Mouse (Mus musculus) adrenal gland, adult 8-10 months (tissue): ENCODE measurements around the gene Ankrd1. TPM values are rescaled to one million over a fixed set of nuclear protein-coding genes. Genes with fewer than 3 reads are reported as not detected.
A peak's percentile ranks its signal among the peaks of the same experiment; 100 is the strongest.

ENCODE experiments used
- DNase-seq: peaks from one replicate; pipeline ENCODE4 v3.0.0; 2022
- total RNA-seq, 4 experiments: library from RNA; stranded (reverse); gene quantifications; 2 replicates each; pipeline ENCODE4 v1.2.4; 2022

Ankrd1 gene
- total RNA-seq, 4 experiments from 2014 or later: not detected

- DNase-seq: no peak
Measured at GRCm38 (mm10) chr19:36109318-36109944, 10.5 kb downstream of the Ankrd1 start.

- DNase-seq: no peak
Measured at GRCm38 (mm10) chr19:36103909-36104308, 16.0 kb downstream of the Ankrd1 start.

- DNase-seq: no peak
Measured at GRCm38 (mm10) chr19:36098916-36099315, 21.0 kb downstream of the Ankrd1 start.

- no peak for DNase-seq
Measured at GRCm38 (mm10) chr19:36098265-36098664, 21.6 kb downstream of the Ankrd1 start.

- DNase-seq: no peak
Measured at GRCm38 (mm10) chr19:36097194-36097593, 22.7 kb downstream of the Ankrd1 start.

- DNase-seq: no peak
Measured at GRCm38 (mm10) chr19:36090781-36091180, 29.1 kb downstream of the Ankrd1 start.

GRCm38 (mm10) chr19:36083262-36084225 lies 36.4 kb downstream of the Ankrd1 start, which contains the start of gene Rpp30:
Gene Rpp30, plus strand, starts transcription at chr19:36083716.
- DNase-seq: peak; percentile 77

GRCm38 (mm10) chr19:36082606-36083261 lies 37.2 kb downstream of the Ankrd1 start:
- no peak for DNase-seq

- DNase-seq: no peak
Measured at GRCm38 (mm10) chr19:36062801-36063529, 56.9 kb downstream of the Ankrd1 start.

Other genes starting within 250 kb of the Ankrd1 start
- gene Htr7, start 62.6 kb downstream of the Ankrd1 start, total RNA-seq: under 1 TPM in 1 of 4 experiments, not detected in 3; 0.16 TPM
- gene Rpp30, start 36.4 kb downstream of the Ankrd1 start, total RNA-seq: 10 to 100 TPM; 12.4 to 19.2 (median 18.3) TPM
- 10 to 100 TPM; 24.5 to 36.5 (median 31.8) TPM for gene Pcgf5, start 228.2 kb upstream of the Ankrd1 start, total RNA-seq